Mouse (Mus musculus) CH12.LX (cell line): ENCODE measurements at regions not wholly inside any gene's neighbourhood (a gene's known extent, or its start where the extent isn't known, plus 50 kb on each side); places are given as distances from the start of the nearest gene placed in this dataset.

Experiments
- DNase-seq: peaks from one replicate; pipeline ENCODE4 v3.0.0-alpha.2; 2013; ENCODE audit errors: extremely low read depth
- H3K27ac ChIP-seq: 2 replicates; pipeline ENCODE4 v1.5.1; 2012; ENCODE audit warnings: low read depth, mild to moderate bottlenecking, control low read depth, moderate library complexity; ENCODE audit not compliant: insufficient read depth
- H3K27me3 ChIP-seq: replicated peaks from 2 replicates; pipeline ENCODE3; 2012; ENCODE audit warnings: inconsistent platforms
- H3K36me3 ChIP-seq, 2 experiments: replicated peaks in 1 of 2; 2 replicates each; pipeline versions ENCODE3 to v1.6.1; 2012; ENCODE audit warnings: inconsistent platforms in 1 of 2, low read length in 1 of 2, mild to moderate bottlenecking in 1 of 2, mixed read lengths in 1 of 2, moderate library complexity in 1 of 2; ENCODE audit not compliant: control insufficient read depth in 1 of 2, insufficient read depth in 1 of 2
- H3K4me1 ChIP-seq, 2 experiments: 2 replicates each; pipeline ENCODE4 v1.6.1; 2012; ENCODE audit warnings: inconsistent platforms in 1 of 2, moderate library complexity in 1 of 2; ENCODE audit not compliant: insufficient read depth in 2 of 2, control insufficient read depth in 1 of 2
- H3K4me2 ChIP-seq: 2 replicates; pipeline ENCODE4 v1.6.1; 2012; ENCODE audit warnings: low read depth, mild to moderate bottlenecking, control low read depth; ENCODE audit not compliant: poor library complexity, insufficient read depth, severe bottlenecking
- H3K4me3 ChIP-seq, 3 experiments: fragments of 150-350 bp in 1 of 3; sonication (generic) in 1 of 3; replicated peaks in 1 of 3; 2 replicates each; pipeline versions ENCODE3 to v1.5.1; 2011 to 2012; ENCODE audit warnings: low read depth in 2 of 3, low read length in 2 of 3, mild to moderate bottlenecking in 2 of 3, moderate library complexity in 2 of 3, control low read depth in 1 of 3, improper control_type of control experiment in 1 of 3, inconsistent platforms in 1 of 3, mixed read lengths in 1 of 3; ENCODE audit not compliant: poor library complexity in 1 of 3
- H3K79me2 ChIP-seq: replicated peaks from 2 replicates; pipeline ENCODE4 v1.6.1; 2012; ENCODE audit warnings: mild to moderate bottlenecking, moderate library complexity; ENCODE audit not compliant: control insufficient read depth, poor library complexity, insufficient read depth, severe bottlenecking; ENCODE audit errors: extremely low read depth
- H3K9ac ChIP-seq: 2 replicates; pipeline ENCODE4 v1.6.1; 2012; ENCODE audit warnings: low read depth, mild to moderate bottlenecking, control low read depth, moderate library complexity; ENCODE audit not compliant: insufficient read depth
- H3K9me3 ChIP-seq: replicated peaks from 2 replicates; pipeline ENCODE3; 2012; ENCODE audit warnings: low read length, inconsistent platforms, mixed read lengths
- CHD2 ChIP-seq: IDR thresholded peaks from 2 replicates; pipeline ENCODE4 v1.6.1; 2011; ENCODE audit warnings: low read length, improper control_type of control experiment
- E2F4 ChIP-seq: IDR thresholded peaks from 2 replicates; pipeline ENCODE4 v1.6.1; 2011; ENCODE audit warnings: low read depth, low read length, improper control_type of control experiment; ENCODE audit not compliant: insufficient replicate concordance
- EP300 ChIP-seq: IDR thresholded peaks from 2 replicates; pipeline ENCODE4 v1.6.1; 2011; ENCODE audit warnings: low read length, improper control_type of control experiment
- ETS1 ChIP-seq: conservative IDR thresholded peaks from 2 replicates; pipeline ENCODE4 v1.6.1; 2012; ENCODE audit warnings: low read depth, mild to moderate bottlenecking, inconsistent platforms, low read length, improper control_type of control experiment, moderate library complexity
- MAZ ChIP-seq: IDR thresholded peaks from 2 replicates; pipeline ENCODE4 v1.6.1; 2012; ENCODE audit warnings: low read depth, mild to moderate bottlenecking, inconsistent platforms, low read length, improper control_type of control experiment, moderate library complexity
- NELFE ChIP-seq: IDR thresholded peaks from 2 replicates; pipeline ENCODE4 v1.6.1; 2011; ENCODE audit warnings: low read depth, low read length, improper control_type of control experiment
- NRF1 ChIP-seq: IDR thresholded peaks from 2 replicates; pipeline ENCODE4 v1.6.1; 2014; ENCODE audit warnings: low read depth, mild to moderate bottlenecking, inconsistent platforms, low read length, improper control_type of control experiment, moderate library complexity
- PAX5 ChIP-seq: IDR thresholded peaks from 2 replicates; pipeline ENCODE4 v1.6.1; 2012; ENCODE audit warnings: low read length, inconsistent platforms, mixed read lengths
- RAD21 ChIP-seq: IDR thresholded peaks from 2 replicates; pipeline ENCODE4 v1.6.1; 2011; ENCODE audit warnings: low read depth, mild to moderate bottlenecking, low read length, improper control_type of control experiment, moderate library complexity
- RCOR1 ChIP-seq: conservative IDR thresholded peaks from 2 replicates; pipeline ENCODE4 v1.6.1; 2012; ENCODE audit warnings: low read depth, mild to moderate bottlenecking, inconsistent platforms, low read length, improper control_type of control experiment
- SIN3A ChIP-seq: IDR thresholded peaks from 2 replicates; pipeline ENCODE4 v1.6.1; 2012; ENCODE audit warnings: low read length, improper control_type of control experiment, inconsistent platforms
- TBP ChIP-seq: conservative IDR thresholded peaks from 2 replicates; pipeline ENCODE4 v1.6.1; 2011; ENCODE audit warnings: low read depth, low read length, improper control_type of control experiment
- TCF12 ChIP-seq: IDR thresholded peaks from 2 replicates; pipeline ENCODE4 v1.6.1; 2014; ENCODE audit warnings: low read depth, mild to moderate bottlenecking, inconsistent platforms, low read length, improper control_type of control experiment
- UBTF ChIP-seq: IDR thresholded peaks from 2 replicates; pipeline ENCODE4 v1.6.1; 2012; ENCODE audit warnings: low read depth, mild to moderate bottlenecking, inconsistent platforms, low read length, improper control_type of control experiment, moderate library complexity
- USF1 ChIP-seq: IDR thresholded peaks from 2 replicates; pipeline ENCODE4 v1.6.1; 2014; ENCODE audit warnings: low read depth, mild to moderate bottlenecking, inconsistent platforms, low read length, improper control_type of control experiment
- USF2 ChIP-seq: conservative IDR thresholded peaks from 2 replicates; pipeline ENCODE4 v1.6.1; 2011; ENCODE audit warnings: low read depth, low read length, improper control_type of control experiment
- ZNF384 ChIP-seq: IDR thresholded peaks from 2 replicates; pipeline ENCODE4 v1.6.1; 2012; ENCODE audit warnings: low read depth, low read length, improper control_type of control experiment, inconsistent platforms
- dilution Hi-C: fragments of 300-500 bp; cut with MboI; formaldehyde crosslinking; loops from 2 replicates; pipeline ENCODE4 v1.14.3; 2020; ENCODE audit warnings: low sequenced_read_pairs; ENCODE audit not compliant: extremely low pct_unique_long_range_greater_than_20kb, extremely low pct_ligation_motif_present
- in situ Hi-C: fragments of 300-500 bp; cut with MboI; formaldehyde crosslinking; loops from 3 replicates; pipeline ENCODE4 v1.14.3; 2019; ENCODE audit warnings: low sequenced_read_pairs, low pct_ligation_motif_present, low pct_unique_long_range_greater_than_20kb, mixed read lengths

- Histone ChIP-seq H3K27me3 (no peaks in the 10 kb centered on the region), H3K9ac (no peak overlapping the region), H3K4me1 (no peaks in the 10 kb centered on the region), H3K4me3 (no peak overlapping the region), H3K4me2 (no peak overlapping the region), H3K36me3 (no peaks in the 10 kb centered on the region), H3K27ac (no peak overlapping the region), H3K9me3 (peaks cover 66% of the 10 kb centered on the region), H3K79me2 (no peaks in the 10 kb centered on the region)
- DNase-seq, result no peak
- TF ChIP-seq CHD2, result no peak
- no peak for TF ChIP-seq ZNF384
- no peak for TF ChIP-seq E2F4
- no peak for TF ChIP-seq NRF1
- no peak for TF ChIP-seq USF2
- no peak for TF ChIP-seq SIN3A
- no peak for TF ChIP-seq TCF12
- in situ Hi-C loops, result no loop called here
- dilution Hi-C loops, result no loop called here
Measured at GRCm38 (mm10) chr16:73230599-73230998, 922.5 kb downstream of the Robo1 start.

GRCm38 (mm10) chr16:73217555-73217954 lies 909.4 kb downstream of the Robo1 start:
- H3K4me1 ChIP-seq, result no peaks in the 10 kb centered on the region
- H3K79me2 ChIP-seq, result no peaks in the 10 kb centered on the region
- TF ChIP-seq UBTF, result no peak
- TF ChIP-seq TBP, result no peak
- TF ChIP-seq RAD21, result no peak
- TF ChIP-seq SIN3A, result no peak
- no peak for TF ChIP-seq MAZ
- no peak for TF ChIP-seq NELFE
- no peak for TF ChIP-seq ETS1
- TF ChIP-seq RCOR1, result no peak
- TF ChIP-seq USF1, result no peak
- no peak for TF ChIP-seq PAX5
- TF ChIP-seq CHD2, result no peak
- no peak for TF ChIP-seq EP300
- peaks cover 61% of the 10 kb centered on the region for H3K9me3 ChIP-seq
- DNase-seq, result no peak
- H3K4me2 ChIP-seq, result no peak overlapping the region
- in situ Hi-C loops, result no loop called here
- H3K36me3 ChIP-seq, result no peaks in the 10 kb centered on the region
- H3K4me3 ChIP-seq, result no peak overlapping the region
- no peak overlapping the region for H3K9ac ChIP-seq
- H3K27me3 ChIP-seq, result no peaks in the 10 kb centered on the region
- dilution Hi-C loops, result no loop called here
- H3K27ac ChIP-seq, result no peak overlapping the region
